Mouse (Mus musculus): Measurements from ENCODE around the gene Ttc5. TPM values are rescaled to one million over a fixed set of nuclear protein-coding genes. Genes with fewer than 3 reads are reported as not detected.
"Not testable (repeated sequence)": the region's sequence is repeated elsewhere in the genome, so short reads cannot be mapped to it uniquely, and the experiment has no call there.

Ttc5 gene
- total RNA-seq, 2 experiments from 2014 or later: 6.2 to 6.4 TPM

- H3K27ac ChIP-seq: no peak within 1 kb of the TSS
- H3K4me3 ChIP-seq: no peak within 1 kb of the TSS
- no peak for DNase-seq
- intact Hi-C loops (cut with DNase I): no loop called here
- no peak for TF ChIP-seq CTCF (IDR thresholded peaks at IDR 0.05)
These were observed 40.3 kb downstream of the Ttc5 start, which contains the start of gene Olfr749 for GRCm38 (mm10) chr14:50744994-50745393. TSS of gene Olfr749 (minus strand) at chr14:50745094.

- H3K4me3 ChIP-seq: no peak overlapping the region
- TF ChIP-seq CTCF (IDR thresholded peaks at IDR 0.05): no peak
- no peak overlapping the region for H3K27ac ChIP-seq
- intact Hi-C loops (cut with DNase I): no loop called here
- DNase-seq: no peak
These were observed 43.7 kb downstream of the Ttc5 start for GRCm38 (mm10) chr14:50741584-50741983.

GRCm38 (mm10) chr14:50740334-50740733 lies 45.0 kb downstream of the Ttc5 start:
- Histone ChIP-seq H3K4me3 (no peak overlapping the region), H3K27ac (no peak overlapping the region)
- TF ChIP-seq CTCF (IDR thresholded peaks at IDR 0.05): no peak
- intact Hi-C loops (cut with DNase I): no loop called here
- no peak for DNase-seq

- H3K4me3 ChIP-seq; intact Hi-C loops (cut with DNase I); H3K27ac ChIP-seq; DNase-seq: not testable (repeated sequence)
These were observed 62.9 kb downstream of the Ttc5 start for GRCm38 (mm10) chr14:50722371-50722770.

- H3K4me3 ChIP-seq; intact Hi-C loops (cut with DNase I); DNase-seq; H3K27ac ChIP-seq: not testable (repeated sequence)
These were observed 65.4 kb downstream of the Ttc5 start for GRCm38 (mm10) chr14:50719875-50720274.

Other genes starting within 250 kb of the Ttc5 start
- gene Olfr744, start 170.6 kb downstream of the Ttc5 start, total RNA-seq (2021): not detected
- not detected for gene Olfr745, start 146.1 kb downstream of the Ttc5 start, total RNA-seq (2021)
- gene Olfr746, start 138.4 kb downstream of the Ttc5 start, total RNA-seq (2021): not detected
- not detected for gene Olfr747, start 92.3 kb downstream of the Ttc5 start, total RNA-seq (2021)
- gene Olfr748, start 78.1 kb downstream of the Ttc5 start, total RNA-seq (2021): not detected
- gene Olfr749, start 40.4 kb downstream of the Ttc5 start, total RNA-seq (2021): not detected
- gene Ccnb1ip1, start 22.2 kb upstream of the Ttc5 start, total RNA-seq (2021): not detected
- gene Parp2, start 22.3 kb upstream of the Ttc5 start, total RNA-seq (2021): 10 to 100 TPM; 10.2 TPM
- gene Tep1, start 85.0 kb upstream of the Ttc5 start, total RNA-seq (2021): 1 to 10 TPM; 6.6 to 9.5 TPM
- gene Klhl33, start 112.0 kb upstream of the Ttc5 start, total RNA-seq (2021): 10 to 100 TPM; 68.8 to 76.8 TPM
- gene Osgep, start 139.4 kb upstream of the Ttc5 start, total RNA-seq (2021): 10 to 100 TPM; 45.3 to 63.1 TPM
- 10 to 100 TPM; 28.0 to 28.1 TPM for gene Apex1, start 139.4 kb upstream of the Ttc5 start, total RNA-seq (2021)
- 10 to 100 TPM; 16.2 to 16.6 TPM for gene Pip4p1, start 145.3 kb upstream of the Ttc5 start, total RNA-seq (2021)
- gene Pnp, start 145.6 kb upstream of the Ttc5 start, total RNA-seq (2021): 1 to 10 TPM; 3.6 to 5.9 TPM
- 1 to 10 TPM; 2.9 to 7.8 TPM for gene Gm49342, start 159.0 kb upstream of the Ttc5 start, total RNA-seq (2021)
- gene Pnp2, start 170.5 kb upstream of the Ttc5 start, total RNA-seq (2021): under 1 TPM in 1 of 2 experiments, not detected in 1; 0.47 TPM
- not detected for gene Rnase10, start 222.2 kb upstream of the Ttc5 start, total RNA-seq (2021)

All from gastrocnemius, adult 2 months (tissue).